Mouse (Mus musculus): ENCODE measurements around the gene Vmn1r32.

Vmn1r32 gene

GRCm38 (mm10) chr6:66559996-66560395, at the start of gene Vmn1r32:
Vmn1r32 (minus strand) TSS chr6:66560096.
- no peak for DNase-seq (ENCODE audit: low read depth, low spot score)

DNA sequence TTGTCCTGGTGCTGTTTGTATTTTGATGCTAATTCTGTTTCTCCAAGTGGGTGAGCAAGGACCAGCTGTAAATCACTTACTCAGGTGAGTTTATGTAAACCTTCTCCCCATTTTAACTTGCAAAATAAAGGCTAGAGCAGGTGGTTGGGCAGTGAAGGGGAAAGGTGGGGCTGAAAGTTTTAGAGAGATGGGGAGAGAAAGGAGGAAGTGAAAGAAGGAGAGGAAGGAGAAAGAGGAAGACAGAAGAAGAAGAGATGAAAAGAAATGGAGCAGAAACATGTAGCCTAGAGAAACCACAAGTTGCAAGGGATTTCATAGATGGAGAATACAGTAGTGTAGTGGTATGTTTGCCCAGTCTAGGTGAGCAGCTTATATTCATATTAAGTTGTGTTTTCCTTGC, 35.9 kb upstream of the Vmn1r32 start:
- no peak for DNase-seq (ENCODE audit: low read depth, low spot score)

DNA sequence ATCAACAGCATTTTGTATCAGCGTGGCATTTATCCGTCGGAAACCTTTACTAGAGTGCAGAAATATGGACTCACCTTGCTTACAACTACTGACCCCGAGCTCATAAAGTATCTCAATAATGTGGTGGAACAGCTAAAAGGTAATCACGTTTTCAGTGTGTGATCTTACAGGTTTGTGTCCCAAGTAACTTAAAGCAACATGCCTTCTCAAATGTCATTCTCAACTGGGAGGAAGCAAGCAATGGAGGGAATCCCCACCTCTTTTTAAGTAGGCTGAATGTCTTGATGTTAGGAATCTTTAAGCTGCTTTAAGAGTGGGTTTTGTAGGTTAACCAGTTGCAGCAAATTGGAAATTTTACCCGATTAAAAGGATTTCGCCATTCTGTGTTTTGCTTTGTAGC, 23.9 kb downstream of the Vmn1r32 start:
- DNase-seq (ENCODE audit: low read depth, low spot score): no peak

- peak; percentile 100 for DNase-seq (ENCODE audit: low read depth, low spot score)
Observed at GRCm38 (mm10) chr6:66535028-66535862, 24.7 kb downstream of the Vmn1r32 start, which contains the start of gene Mad2l1. Mad2l1 (plus strand) TSS chr6:66535390.

DNA sequence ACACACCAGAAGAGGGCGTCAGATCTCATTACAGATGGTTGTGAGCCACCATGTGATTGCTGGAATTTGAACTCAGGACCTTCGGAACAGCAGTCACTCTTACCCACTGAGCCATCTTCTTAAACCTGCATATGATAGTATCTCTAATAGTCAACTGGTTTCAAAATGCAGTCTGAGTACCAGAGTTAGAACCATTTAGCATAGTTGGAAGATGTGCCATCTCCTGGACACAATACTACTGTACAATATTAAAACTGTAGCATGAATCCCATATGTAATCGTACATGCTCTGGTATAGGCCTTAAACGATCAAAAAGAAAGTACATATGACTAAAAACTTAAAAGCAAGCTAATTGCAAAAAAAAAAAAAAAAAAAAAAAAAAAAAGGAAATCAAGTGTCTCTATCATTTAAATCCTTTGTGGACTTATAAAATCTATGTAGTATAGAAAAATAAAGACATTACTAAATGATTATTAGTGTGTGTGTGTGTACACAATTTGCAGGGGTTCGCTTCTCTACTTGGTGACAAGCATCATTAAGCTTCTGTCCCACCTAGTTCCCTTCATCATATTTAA, 25.4 kb downstream of the Vmn1r32 start:
- peak; percentile 2 for DNase-seq (ENCODE audit: low read depth, low spot score)

DNA sequence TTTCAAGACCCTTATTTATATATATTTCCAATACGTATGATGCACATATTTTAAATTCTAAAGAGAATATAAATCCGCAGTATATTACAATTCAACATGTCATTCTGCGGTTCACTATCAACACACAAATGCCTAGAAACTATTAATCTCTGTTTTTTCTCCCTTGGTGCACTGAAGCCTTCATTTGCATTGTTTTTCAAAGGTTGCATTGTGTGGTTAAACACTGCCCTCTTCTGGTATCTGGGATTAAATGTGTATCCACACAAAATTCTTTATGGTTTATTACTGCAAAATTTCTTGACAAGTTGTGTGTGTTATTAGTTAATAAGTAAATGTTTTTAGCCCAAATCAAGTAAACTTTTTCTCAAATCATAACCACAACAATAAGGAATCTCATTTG, 26.7 kb downstream of the Vmn1r32 start:
- peak; percentile 65 for DNase-seq (ENCODE audit: low read depth, low spot score)

DNA sequence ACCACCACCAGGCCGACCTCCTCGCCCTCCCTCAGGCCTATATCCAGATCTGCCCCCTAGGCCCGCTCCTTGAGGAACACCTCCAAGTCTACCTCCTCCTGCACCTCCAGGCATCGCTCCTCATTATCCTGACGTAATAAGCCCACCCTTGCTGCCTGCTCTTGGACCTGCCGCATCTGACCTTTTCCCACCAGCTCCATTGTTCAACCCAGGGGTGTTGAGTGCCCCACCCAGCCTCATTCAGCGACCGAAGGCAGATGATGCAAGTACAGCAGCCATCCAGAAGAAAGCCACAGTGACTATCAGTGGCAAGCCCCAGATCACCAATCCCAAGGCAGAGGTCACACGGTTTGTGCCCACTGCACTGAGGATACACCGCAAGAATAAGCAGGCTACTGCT, 31.5 kb downstream of the Vmn1r32 start:
- DNase-seq (ENCODE audit: low read depth, low spot score): no peak

DNA sequence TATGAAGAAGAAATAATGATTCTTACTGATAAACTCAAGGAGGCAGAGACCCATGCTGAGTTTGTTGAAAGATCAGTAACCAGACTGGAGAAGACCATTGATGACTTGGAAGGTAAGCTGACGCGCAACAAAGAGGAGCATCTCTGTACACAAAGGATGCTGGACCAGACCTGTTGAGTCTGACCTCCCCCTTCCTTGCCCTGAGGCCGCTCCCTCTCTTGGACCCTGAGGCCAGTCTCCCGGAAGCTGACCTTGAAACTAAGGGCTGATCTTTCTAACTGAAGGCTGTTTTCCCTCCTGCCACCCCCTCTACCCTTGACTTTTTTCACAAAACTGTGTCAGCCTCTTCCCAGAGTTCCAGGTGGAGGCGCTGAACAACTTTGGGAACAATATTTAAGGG, 43.5 kb downstream of the Vmn1r32 start:
- DNase-seq (ENCODE audit: low read depth, low spot score): no peak
